ENCODE assay signal across 16 mouse cellular contexts in the genomic region with DNA sequence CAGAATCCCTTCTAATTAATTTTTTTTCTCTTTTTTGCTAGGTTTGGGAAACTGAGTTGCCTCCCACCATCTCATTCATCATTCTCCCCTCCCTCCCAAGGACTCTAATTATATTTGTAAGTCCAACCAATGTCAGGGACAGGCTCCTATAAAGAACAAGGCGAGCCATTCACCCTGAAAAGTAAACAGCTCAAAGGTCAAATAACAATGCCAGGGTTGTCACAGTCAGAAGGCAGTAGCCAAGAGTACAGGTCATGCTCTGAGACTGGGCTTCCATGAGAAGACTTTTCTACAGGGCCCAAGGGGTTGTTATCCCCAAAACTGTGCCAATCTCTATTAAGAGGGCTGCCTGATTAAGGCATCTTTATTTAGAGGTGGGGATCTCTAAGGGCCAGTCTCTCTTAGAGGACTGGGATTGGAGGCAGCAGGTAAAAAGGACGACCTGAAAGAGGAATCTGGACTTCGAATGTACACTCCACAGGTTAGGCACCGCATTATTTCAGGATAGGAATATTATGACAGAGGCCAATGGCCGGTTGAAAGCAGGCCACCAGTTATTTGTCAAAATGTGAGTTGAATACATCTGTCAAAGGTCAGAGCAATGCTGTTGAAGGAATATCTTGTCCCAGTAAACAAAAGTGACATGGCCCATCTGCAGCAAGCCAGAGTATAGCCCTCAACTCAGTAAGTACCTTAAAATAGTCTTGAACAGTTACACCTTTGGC. TPM values are rescaled to one million over a fixed set of nuclear protein-coding genes. Genes with fewer than 3 reads are reported as not detected.
DNase-seq lines count a peak whose midpoint lies in the region; ATAC-seq and TF ChIP-seq lines count a peak whose summit lies in the region.
"Had no signal": no experiment of that assay in that cellular context is flagged by ENCODE, and none has a peak within 500 bp of the region (broad histone marks: within the 10 kb centered on the region; RNA-seq: fewer than 3 reads in every experiment).

Vwa3b (plus strand) TSS at position 635 of the 725 bp plus-strand sequence.

- H3K27me3 ChIP-seq in midbrain, embryonic 11.5 days (ENCODE audit: control insufficient read depth, insufficient read depth, low read length), result no peaks in the 10 kb centered on the region
- no peaks in the 10 kb centered on the region for H3K27me3 ChIP-seq in neural tube, embryonic 15.5 days (replicated peaks)
- H3K27me3 ChIP-seq: hindbrain, embryonic 12.5 days; limb, embryonic 15.5 days had no signal

- H3K4me1 ChIP-seq in midbrain, embryonic 11.5 days (ENCODE audit: control insufficient read depth, insufficient read depth, low read length), result no peaks in the 10 kb centered on the region; the same call in 1 of the 2 replicates
- peaks cover 13% of the 10 kb centered on the region for H3K4me1 ChIP-seq in neural tube, embryonic 15.5 days

- ATAC-seq in midbrain, embryonic 11.5 days (ENCODE audit: low FRiP score), result no peak
- ATAC-seq in neural tube, embryonic 15.5 days (ENCODE audit: low FRiP score), result no peak
- ATAC-seq: activated CD4-positive, CD25-positive, alpha-beta regulatory T cell, adult 4 months had no signal

- whole genome bisulfite sequencing in midbrain, embryonic 11.5 days, result 76% methylated on average over 5 of the region's 5 CpGs
- WGBS in neural tube, embryonic 15.5 days, result 80% methylated on average over 5 of the region's 5 CpGs

- no peak within 1 kb of the TSS for H3K27ac ChIP-seq in layer of hippocampus, adult 2 months
- H3K27ac ChIP-seq in gastrocnemius, adult 2 months, result no peak within 1 kb of the TSS
- no peak within 1 kb of the TSS for H3K27ac ChIP-seq in midbrain, embryonic 11.5 days (ENCODE audit: low read depth, low read length)
- no peak within 1 kb of the TSS for H3K27ac ChIP-seq in neural tube, embryonic 15.5 days (replicated peaks)
- H3K27ac ChIP-seq: heart, adult 2 months; hindbrain, embryonic 12.5 days; limb, embryonic 15.5 days had no signal

- TF ChIP-seq CTCF in layer of hippocampus, adult 2 months (conservative IDR thresholded peaks at IDR 0.05), result no peak
- no peak for TF ChIP-seq CTCF in gastrocnemius, adult 2 months (IDR thresholded peaks at IDR 0.05)

- no peaks in the 10 kb centered on the region for H3K9me3 ChIP-seq in midbrain, embryonic 11.5 days (ENCODE audit: control insufficient read depth, low read length)
- H3K9me3 ChIP-seq in neural tube, embryonic 15.5 days (replicated peaks), result no peaks in the 10 kb centered on the region
- H3K9me3 ChIP-seq: hindbrain, embryonic 12.5 days; limb, embryonic 15.5 days had no signal

- DNase-seq in layer of hippocampus, adult 2 months (ENCODE audit: low spot score in 2 of 2), result no peak
- DNase-seq in layer of hippocampus, postnatal 10 days (ENCODE audit: low spot score in 2 of 2), result no peak
- peak; percentile 36 for DNase-seq in adipocyte (ENCODE audit: low spot score)
- DNase-seq in gastrocnemius, adult 2 months, result no peak
- no peak for DNase-seq in layer of hippocampus, postnatal 25 days (ENCODE audit: extremely low spot score in 1 of 2, low spot score in 1 of 2)
- DNase-seq in midbrain, embryonic 11.5 days (ENCODE audit: low spot score, missing footprints), result no peak
- DNase-seq: cerebellum, adult 11-12 months; heart, adult 2 months; kidney, postnatal 25 days; lung, postnatal 10 days; thymus, postnatal 14 days had no signal

- H3K9ac ChIP-seq in midbrain, embryonic 11.5 days (ENCODE audit: low read length), result no peak within 1 kb of the TSS
- H3K9ac ChIP-seq in neural tube, embryonic 15.5 days (replicated peaks), result no peak within 1 kb of the TSS
- H3K9ac ChIP-seq: hindbrain, embryonic 12.5 days; limb, embryonic 15.5 days had no signal

- intact Hi-C loops in gastrocnemius, adult 2 months (cut with DNase I), result no loop called here

- no peak within 1 kb of the TSS for H3K4me2 ChIP-seq in midbrain, embryonic 11.5 days
- H3K4me2 ChIP-seq in neural tube, embryonic 15.5 days, result no peak within 1 kb of the TSS
- H3K4me2 ChIP-seq: hindbrain, embryonic 12.5 days; limb, embryonic 15.5 days had no signal

- H3K36me3 ChIP-seq in midbrain, embryonic 11.5 days (ENCODE audit: control insufficient read depth, insufficient read depth, low read length), result no peaks in the 10 kb centered on the region
- H3K36me3 ChIP-seq in neural tube, embryonic 15.5 days, result no peaks in the 10 kb centered on the region
- H3K36me3 ChIP-seq: hindbrain, embryonic 12.5 days; limb, embryonic 15.5 days had no signal

- no peak within 1 kb of the TSS for H3K4me3 ChIP-seq in layer of hippocampus, adult 2 months
- H3K4me3 ChIP-seq in gastrocnemius, adult 2 months, result no peak within 1 kb of the TSS
- H3K4me3 ChIP-seq in midbrain, embryonic 11.5 days (ENCODE audit: low read depth, low read length), result no peak within 1 kb of the TSS
- H3K4me3 ChIP-seq in neural tube, embryonic 15.5 days (replicated peaks), result no peak within 1 kb of the TSS
- H3K4me3 ChIP-seq: heart, adult 2 months; hindbrain, embryonic 12.5 days; limb, embryonic 15.5 days had no signal

RNA-seq across cellular contexts. Expression of gene Vwa3b, which starts in this region (rescaled TPM):
- total RNA-seq in layer of hippocampus, adult 2 months (2021), result 10 to 100 TPM; 21.0 to 21.9 TPM
- 1 to 10 TPM; 4.9 to 6.6 TPM for total RNA-seq in layer of hippocampus, postnatal 10 days (2021)
- 10 to 100 TPM; 54.9 to 56.1 TPM for total RNA-seq in gastrocnemius, adult 2 months (2021)
- 10 to 100 TPM; 19.6 to 21.1 TPM for total RNA-seq in layer of hippocampus, postnatal 25 days (2021)
- polyA plus RNA-seq in midbrain, embryonic 11.5 days (2014; fragmentation: Nextera tagmentation; extraction: Ambion mirVana), result 0.23 TPM in 1 of 2 replicates, not detected in the other
- polyA plus RNA-seq in neural tube, embryonic 15.5 days (2015; fragmentation: Nextera tagmentation; extraction: Ambion mirVana), result 0.38 and 0.59 TPM in 2 replicates
- total RNA-seq: monocyte, adult 5-6 weeks had no signal
